Mouse (Mus musculus) C2C12 (cell line): Measurements from ENCODE around the gene Grk2.

ENCODE experiments used
- CEBPB ChIP-seq: IDR thresholded peaks from one replicate; pipeline ENCODE4 v1.6.1; 2011; ENCODE audit warnings: low read depth, mild to moderate bottlenecking, control low read depth, moderate library complexity
- CTCF ChIP-seq: IDR thresholded peaks from one replicate; pipeline ENCODE4 v1.5.1; 2011; ENCODE audit not compliant: control insufficient read depth, insufficient read depth, insufficient read length
- MAX ChIP-seq: IDR thresholded peaks from one replicate; pipeline ENCODE4 v1.6.1; 2011; ENCODE audit warnings: mild to moderate bottlenecking, control low read depth
- MYOD1 ChIP-seq: IDR thresholded peaks from one replicate; pipeline ENCODE4 v1.6.1; 2011; ENCODE audit warnings: low read depth; ENCODE audit not compliant: control insufficient read depth, insufficient read length
- MYOG ChIP-seq: IDR thresholded peaks from one replicate; pipeline ENCODE4 v1.6.1; 2011; ENCODE audit not compliant: control insufficient read depth, insufficient read length; ENCODE audit errors: extremely low read depth
- USF1 ChIP-seq: IDR thresholded peaks from one replicate; pipeline ENCODE4 v1.6.1; 2011; ENCODE audit warnings: low read depth, mild to moderate bottlenecking, control low read depth, moderate library complexity

DNA sequence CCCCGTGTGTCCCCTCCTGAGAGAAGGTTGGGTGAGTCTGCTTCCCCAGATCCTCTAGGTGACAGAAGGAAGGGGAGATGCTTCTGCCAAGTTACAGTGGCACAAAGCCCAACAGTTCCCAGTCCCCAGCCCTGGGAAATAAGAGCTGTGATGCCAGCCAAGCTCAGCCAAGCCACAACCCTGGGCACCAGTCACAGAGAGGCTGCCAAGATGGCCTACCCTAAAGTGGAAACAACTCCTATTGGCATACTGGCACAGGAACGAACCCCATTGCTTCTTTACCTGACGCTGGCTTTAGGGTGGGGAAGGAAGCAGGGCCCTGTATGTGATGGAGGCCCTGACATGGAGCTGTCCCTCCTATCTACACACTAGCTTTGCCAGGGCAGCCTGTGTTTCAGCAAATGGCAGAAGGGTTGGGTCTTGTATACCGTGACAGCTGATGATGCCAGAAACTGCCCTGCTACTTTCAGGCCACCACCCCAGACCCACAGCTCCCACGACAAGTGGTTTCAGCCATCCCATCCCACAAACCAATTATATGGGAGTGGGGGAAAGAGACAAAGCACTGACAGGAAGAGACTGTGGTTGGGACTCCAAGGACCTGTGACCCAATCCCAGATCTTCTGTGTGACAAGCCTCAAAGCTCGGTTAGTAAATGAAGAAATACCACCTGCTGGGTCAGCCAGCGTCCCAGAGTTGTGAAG lies 2.9 kb downstream of the Grk2 start:
- TF ChIP-seq USF1: no peak
- TF ChIP-seq CTCF: no peak
- no peak for TF ChIP-seq MYOD1
- no peak for TF ChIP-seq CEBPB
- TF ChIP-seq MYOG: no peak
- TF ChIP-seq MAX: no peak
